Mouse (Mus musculus): ENCODE measurements at regions not wholly inside any gene's neighbourhood (a gene's known extent, or its start where the extent isn't known, plus 50 kb on each side); places are given as distances from the start of the nearest gene placed in this dataset.

GRCm38 (mm10) chr11:63570646-63571045, 351.4 kb downstream of the Hs3st3b1 start:
- Histone ChIP-seq H3K27ac (ENCODE audit: low read depth, low read length) (peak overlapping the region; percentile 37; the same call in 1 of the 2 replicates), H3K4me3 (ENCODE audit: low read length) (no peak overlapping the region), H3K9me3 (ENCODE audit: control insufficient read depth, low read length) (no peaks in the 10 kb centered on the region), H3K4me1 (ENCODE audit: control insufficient read depth, insufficient read depth, low read length) (0 out of 2 replicates have a peak, but pooled peaks cover 3% of the 10 kb centered on the region), H3K36me3 (ENCODE audit: control insufficient read depth, insufficient read depth, low read length) (no peaks in the 10 kb centered on the region), H3K4me2 (replicated peaks; ENCODE audit: low read depth, low read length) (no peak overlapping the region), H3K9ac (ENCODE audit: low read depth, low read length) (no peak overlapping the region), H3K27me3 (ENCODE audit: control insufficient read depth, insufficient read depth, low read length) (peaks cover 4% of the 10 kb centered on the region; the same call in 1 of the 2 replicates)
- ATAC-seq (ENCODE audit: low FRiP score, low TSS enrichment) = no peak
- 89% methylated on average over 1 of the region's 1 CpGs for WGBS

GRCm38 (mm10) chr11:63573271-63573670, 348.8 kb downstream of the Hs3st3b1 start:
- 66% methylated on average over 2 of the region's 2 CpGs for WGBS

GRCm38 (mm10) chr11:63583321-63583720, 338.8 kb downstream of the Hs3st3b1 start:
- ATAC-seq (ENCODE audit: low FRiP score, low TSS enrichment) = no peak

More at GRCm38 (mm10) chr11:63573271-63573670, 348.8 kb downstream of the Hs3st3b1 start:
- H3K4me2 ChIP-seq (replicated peaks; ENCODE audit: low read depth, low read length) = no peak overlapping the region
- no peak overlapping the region for H3K27ac ChIP-seq (ENCODE audit: low read depth, low read length)
- no peak overlapping the region for H3K4me3 ChIP-seq (ENCODE audit: low read length)
- no peaks in the 10 kb centered on the region for H3K9me3 ChIP-seq (ENCODE audit: control insufficient read depth, low read length)
- no peak overlapping the region for H3K9ac ChIP-seq (ENCODE audit: low read depth, low read length)
- ATAC-seq (ENCODE audit: low FRiP score, low TSS enrichment) = no peak
- H3K4me1 ChIP-seq (ENCODE audit: control insufficient read depth, insufficient read depth, low read length) = 0 out of 2 replicates have a peak, but pooled peaks cover 3% of the 10 kb centered on the region
- no peaks in the 10 kb centered on the region for H3K36me3 ChIP-seq (ENCODE audit: control insufficient read depth, insufficient read depth, low read length)
- no peaks in the 10 kb centered on the region for H3K27me3 ChIP-seq (ENCODE audit: control insufficient read depth, insufficient read depth, low read length)

GRCm38 (mm10) chr11:63585216-63585869, 336.7 kb downstream of the Hs3st3b1 start:
- Histone ChIP-seq H3K27me3 (ENCODE audit: control insufficient read depth, insufficient read depth, low read length) (no peaks in the 10 kb centered on the region), H3K4me2 (replicated peaks; ENCODE audit: low read depth, low read length) (no peak overlapping the region), H3K4me3 (ENCODE audit: low read length) (no peak overlapping the region), H3K27ac (ENCODE audit: low read depth, low read length) (no peak overlapping the region), H3K9ac (ENCODE audit: low read depth, low read length) (no peak overlapping the region), H3K9me3 (ENCODE audit: control insufficient read depth, low read length) (no peaks in the 10 kb centered on the region), H3K36me3 (ENCODE audit: control insufficient read depth, insufficient read depth, low read length) (no peaks in the 10 kb centered on the region), H3K4me1 (ENCODE audit: control insufficient read depth, insufficient read depth, low read length) (no peaks in the 10 kb centered on the region)
- whole genome bisulfite sequencing = 89% methylated on average over 8 of the region's 8 CpGs
- ATAC-seq (ENCODE audit: low FRiP score, low TSS enrichment) = no peak

More at GRCm38 (mm10) chr11:63583321-63583720, 338.8 kb downstream of the Hs3st3b1 start:
- Histone ChIP-seq H3K4me3 (ENCODE audit: low read length) (no peak overlapping the region), H3K4me1 (ENCODE audit: control insufficient read depth, insufficient read depth, low read length) (no peaks in the 10 kb centered on the region), H3K4me2 (replicated peaks; ENCODE audit: low read depth, low read length) (no peak overlapping the region), H3K27ac (ENCODE audit: low read depth, low read length) (no peak overlapping the region), H3K27me3 (ENCODE audit: control insufficient read depth, insufficient read depth, low read length) (no peaks in the 10 kb centered on the region), H3K9me3 (ENCODE audit: control insufficient read depth, low read length) (no peaks in the 10 kb centered on the region), H3K9ac (ENCODE audit: low read depth, low read length) (no peak overlapping the region), H3K36me3 (ENCODE audit: control insufficient read depth, insufficient read depth, low read length) (no peaks in the 10 kb centered on the region)
- 84% methylated on average over 3 of the region's 3 CpGs for WGBS

GRCm38 (mm10) chr11:63620220-63620619, 301.9 kb downstream of the Hs3st3b1 start:
- Histone ChIP-seq H3K36me3 (ENCODE audit: control insufficient read depth, insufficient read depth, low read length) (no peaks in the 10 kb centered on the region), H3K27ac (ENCODE audit: low read depth, low read length) (no peak overlapping the region), H3K4me2 (replicated peaks; ENCODE audit: low read depth, low read length) (no peak overlapping the region), H3K9ac (ENCODE audit: low read depth, low read length) (no peak overlapping the region), H3K9me3 (ENCODE audit: control insufficient read depth, low read length) (no peaks in the 10 kb centered on the region), H3K4me3 (ENCODE audit: low read length) (no peak overlapping the region), H3K27me3 (ENCODE audit: control insufficient read depth, insufficient read depth, low read length) (no peaks in the 10 kb centered on the region), H3K4me1 (ENCODE audit: control insufficient read depth, insufficient read depth, low read length) (no peaks in the 10 kb centered on the region)
- WGBS = 82% methylated on average over 4 of the region's 4 CpGs
- ATAC-seq (ENCODE audit: low FRiP score, low TSS enrichment) = no peak

- H3K27me3 ChIP-seq (ENCODE audit: control insufficient read depth, insufficient read depth, low read length) = no peaks in the 10 kb centered on the region
- no peaks in the 10 kb centered on the region for H3K9me3 ChIP-seq (ENCODE audit: control insufficient read depth, low read length)
- H3K4me2 ChIP-seq (replicated peaks; ENCODE audit: low read depth, low read length) = no peak overlapping the region
- no peak overlapping the region for H3K9ac ChIP-seq (ENCODE audit: low read depth, low read length)
- H3K27ac ChIP-seq (ENCODE audit: low read depth, low read length) = no peak overlapping the region
- no peaks in the 10 kb centered on the region for H3K36me3 ChIP-seq (ENCODE audit: control insufficient read depth, insufficient read depth, low read length)
- H3K4me3 ChIP-seq (ENCODE audit: low read length) = no peak overlapping the region
- ATAC-seq (ENCODE audit: low FRiP score, low TSS enrichment) = no peak
- no peaks in the 10 kb centered on the region for H3K4me1 ChIP-seq (ENCODE audit: control insufficient read depth, insufficient read depth, low read length)
- WGBS = 81% methylated on average over 11 of the region's 11 CpGs
Measured at GRCm38 (mm10) chr11:63630336-63630735, 291.8 kb downstream of the Hs3st3b1 start.

GRCm38 (mm10) chr11:63657057-63657456, 265.0 kb downstream of the Hs3st3b1 start:
- Histone ChIP-seq H3K27me3 (ENCODE audit: control insufficient read depth, insufficient read depth, low read length) (no peaks in the 10 kb centered on the region), H3K27ac (ENCODE audit: low read depth, low read length) (no peak overlapping the region), H3K4me1 (ENCODE audit: control insufficient read depth, insufficient read depth, low read length) (no peaks in the 10 kb centered on the region), H3K36me3 (ENCODE audit: control insufficient read depth, insufficient read depth, low read length) (no peaks in the 10 kb centered on the region), H3K4me2 (replicated peaks; ENCODE audit: low read depth, low read length) (no peak overlapping the region), H3K9ac (ENCODE audit: low read depth, low read length) (no peak overlapping the region), H3K9me3 (ENCODE audit: control insufficient read depth, low read length) (no peaks in the 10 kb centered on the region), H3K4me3 (ENCODE audit: low read length) (no peak overlapping the region)
- ATAC-seq (ENCODE audit: low FRiP score, low TSS enrichment) = no peak
- WGBS = 74% methylated on average over 9 of the region's 9 CpGs

- ATAC-seq (ENCODE audit: low FRiP score, low TSS enrichment) = no peak
Measured at GRCm38 (mm10) chr11:63665268-63665934, 256.7 kb downstream of the Hs3st3b1 start.

GRCm38 (mm10) chr11:63670477-63670876, 251.6 kb downstream of the Hs3st3b1 start:
- Histone ChIP-seq H3K27me3 (ENCODE audit: control insufficient read depth, insufficient read depth, low read length) (no peaks in the 10 kb centered on the region), H3K4me1 (ENCODE audit: control insufficient read depth, insufficient read depth, low read length) (peaks cover 2% of the 10 kb centered on the region; the same call in 1 of the 2 replicates), H3K9me3 (ENCODE audit: control insufficient read depth, low read length) (no peaks in the 10 kb centered on the region), H3K4me2 (replicated peaks; ENCODE audit: low read depth, low read length) (no peak overlapping the region), H3K4me3 (ENCODE audit: low read length) (no peak overlapping the region), H3K36me3 (ENCODE audit: control insufficient read depth, insufficient read depth, low read length) (no peaks in the 10 kb centered on the region), H3K9ac (ENCODE audit: low read depth, low read length) (no peak overlapping the region), H3K27ac (ENCODE audit: low read depth, low read length) (no peak overlapping the region)
- 72% methylated on average over 4 of the region's 4 CpGs for WGBS
- ATAC-seq (ENCODE audit: low FRiP score, low TSS enrichment) = no peak

More at GRCm38 (mm10) chr11:63665268-63665934, 256.7 kb downstream of the Hs3st3b1 start:
- Histone ChIP-seq H3K27ac (ENCODE audit: low read depth, low read length) (no peak overlapping the region), H3K4me1 (ENCODE audit: control insufficient read depth, insufficient read depth, low read length) (peaks cover 7% of the 10 kb centered on the region; the same call in 1 of the 2 replicates), H3K36me3 (ENCODE audit: control insufficient read depth, insufficient read depth, low read length) (no peaks in the 10 kb centered on the region), H3K4me3 (ENCODE audit: low read length) (no peak overlapping the region), H3K9me3 (ENCODE audit: control insufficient read depth, low read length) (no peaks in the 10 kb centered on the region), H3K9ac (ENCODE audit: low read depth, low read length) (no peak overlapping the region), H3K27me3 (ENCODE audit: control insufficient read depth, insufficient read depth, low read length) (no peaks in the 10 kb centered on the region), H3K4me2 (replicated peaks; ENCODE audit: low read depth, low read length) (no peak overlapping the region)
- WGBS = 16% methylated on average over 12 of the region's 12 CpGs
